Mouse (Mus musculus) 3T3-L1 (cell line): ENCODE data around the gene Olfr605.
"Not testable (repeated sequence)": the region's sequence is repeated elsewhere in the genome, so short reads cannot be mapped to it uniquely, and the experiment has no call there.

Experiments
- DNase-seq: peaks from one replicate; pipeline ENCODE4 v3.0.0-alpha.2; 2015; ENCODE audit warnings: low read depth, low spot score

Gene Olfr605

DNA sequence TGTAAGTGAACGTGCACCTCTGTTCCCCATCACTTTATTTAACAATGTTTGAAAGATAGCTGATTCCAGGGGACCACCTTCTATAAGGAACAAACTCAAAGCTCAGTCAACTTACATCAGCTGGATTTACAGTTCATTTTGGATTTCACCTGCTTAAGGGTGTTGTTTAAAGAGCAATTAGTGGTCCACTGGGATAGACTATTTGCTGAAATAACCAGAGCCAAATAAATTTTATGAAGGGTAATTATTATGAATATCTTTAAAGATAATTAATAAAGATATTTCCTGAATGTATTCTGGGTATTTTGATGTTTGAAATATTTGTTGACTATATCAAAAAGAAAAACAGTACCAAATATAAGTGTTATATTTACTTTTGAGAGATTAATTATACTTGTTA, at the start of gene Olfr605:
TSS of gene Olfr605 (minus strand) at position 101 of the 400 bp plus-strand sequence.
- DNase-seq = no peak

DNA sequence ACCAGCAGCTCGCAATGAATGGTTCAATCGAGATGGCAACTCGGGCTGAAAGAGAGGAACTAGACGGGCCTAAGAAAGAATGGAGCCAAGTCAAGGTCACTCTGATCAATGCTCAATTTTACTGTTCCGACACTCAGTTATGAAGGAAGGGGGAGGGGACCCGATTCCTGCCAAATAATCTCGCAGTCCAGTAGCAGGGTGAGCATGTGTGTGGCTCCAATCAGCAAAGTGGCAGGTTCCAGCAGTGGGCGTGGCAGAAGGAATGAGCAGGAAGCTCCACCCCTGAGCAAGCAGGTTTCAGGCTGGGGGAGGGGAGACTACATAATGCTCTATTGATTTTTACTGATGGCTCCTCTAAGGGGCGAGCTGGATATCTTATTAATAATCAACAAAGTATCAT, 31.9 kb upstream of the Olfr605 start:
- DNase-seq = not testable (repeated sequence)

DNA sequence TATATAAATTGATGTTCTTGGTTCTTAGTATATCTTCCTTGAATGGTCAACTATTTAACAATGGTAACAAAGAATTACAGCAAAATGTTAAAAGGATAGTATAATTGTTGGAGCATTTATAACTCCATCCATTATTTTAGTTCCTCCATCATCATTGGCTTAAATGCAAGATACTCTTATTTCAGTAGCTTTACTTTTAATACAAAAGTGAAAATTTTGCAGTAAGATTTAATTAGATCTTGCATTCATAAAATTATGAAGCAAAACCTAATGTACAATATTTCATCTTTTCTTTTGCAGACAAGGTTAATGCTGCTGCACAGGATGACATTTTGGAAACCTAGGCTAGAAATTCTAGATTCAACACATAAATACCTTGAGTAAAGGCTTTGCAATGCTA, 24.3 kb upstream of the Olfr605 start, which contains the start of gene Olfr608:
TSS of gene Olfr608 (plus strand) at position 301 of the 400 bp plus-strand sequence.
- DNase-seq = no peak

DNA sequence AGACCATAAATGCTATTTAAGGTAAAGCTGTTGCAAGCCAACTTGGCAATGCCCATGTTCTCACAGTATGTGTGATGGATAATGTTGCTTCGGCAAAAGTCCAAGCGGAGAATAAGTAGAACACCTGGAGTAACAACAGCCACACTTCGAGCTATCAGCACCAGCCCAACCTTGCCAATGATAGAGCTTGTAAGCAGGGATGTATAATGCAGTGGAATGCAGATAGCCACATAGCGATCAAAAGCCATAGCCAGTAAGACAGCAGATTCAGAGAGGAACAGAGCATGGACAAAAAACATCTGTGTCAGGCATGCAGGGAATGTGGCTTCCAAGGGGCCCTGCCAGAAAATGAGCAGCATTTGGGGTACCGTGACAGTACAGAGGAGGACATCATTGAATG, 15.4 kb upstream of the Olfr605 start:
- no peak for DNase-seq

DNA sequence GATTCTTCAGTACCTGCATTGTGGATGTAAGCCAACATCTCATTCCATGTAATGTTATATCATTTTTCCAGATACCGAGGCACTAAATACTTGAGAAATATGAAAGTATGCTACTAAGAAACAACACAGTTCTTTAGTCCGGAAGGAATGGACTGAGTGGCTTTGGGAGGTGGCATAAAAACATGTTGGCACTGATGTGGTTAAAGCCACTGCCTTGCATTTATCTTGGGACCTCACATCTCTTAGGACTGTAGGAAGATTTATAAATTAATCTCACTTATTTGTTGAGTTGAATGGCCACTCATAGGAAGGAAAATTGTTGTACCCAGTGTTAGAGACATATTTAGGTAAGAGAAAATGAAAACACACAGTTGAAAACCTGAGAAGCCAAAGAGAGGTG, 3.5 kb upstream of the Olfr605 start, which contains the start of gene Olfr606:
TSS of gene Olfr606 (plus strand) at position 301 of the 400 bp plus-strand sequence.
- no peak for DNase-seq

GRCm38 (mm10) chr7:103414772-103415171, 30.5 kb downstream of the Olfr605 start, which contains the start of gene Usp17lc:
Gene Usp17lc, plus strand, starts transcription at chr7:103415072.
- DNase-seq = not testable (repeated sequence)

- not testable (repeated sequence) for DNase-seq
Observed at GRCm38 (mm10) chr7:103406521-103407055, 38.7 kb downstream of the Olfr605 start.

DNA sequence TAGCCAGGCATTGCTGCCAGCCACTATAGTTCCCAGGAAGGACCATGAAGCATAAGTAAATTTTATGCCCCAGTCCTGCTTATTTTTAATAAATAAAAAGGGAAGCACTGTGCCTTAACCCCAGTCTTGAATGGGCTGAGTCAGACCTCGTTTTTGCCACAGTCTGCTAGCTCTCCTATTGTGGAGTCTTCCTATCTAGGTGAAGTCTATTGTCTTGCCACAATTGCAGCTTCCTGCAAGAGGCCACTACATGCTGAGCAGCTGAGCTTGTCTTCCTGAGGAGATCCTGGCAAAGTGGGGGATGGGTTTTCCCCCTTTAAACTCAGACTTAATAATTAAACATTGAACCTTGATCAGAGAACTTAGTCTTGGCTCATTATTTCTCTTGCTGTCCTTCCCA, 46.3 kb downstream of the Olfr605 start:
- no peak for DNase-seq

- no peak for DNase-seq
Observed at GRCm38 (mm10) chr7:103397758-103398157, 47.5 kb downstream of the Olfr605 start.
